Mouse (Mus musculus): Measurements from ENCODE around the gene Ubl5.
"Not testable (repeated sequence)": the region's sequence is repeated elsewhere in the genome, so short reads cannot be mapped to it uniquely, and the experiment has no call there.

Gene Ubl5

GRCm38 (mm10) chr9:20689403-20689802, 46.7 kb downstream of the Ubl5 start:
- in situ Hi-C loops (cut with MboI; ENCODE audit: unreplicated experiment in 2 of 2) = no loop called here

GRCm38 (mm10) chr9:20689913-20690312, 47.2 kb downstream of the Ubl5 start:
- in situ Hi-C loops (cut with MboI; ENCODE audit: unreplicated experiment in 2 of 2) = no loop called here

- in situ Hi-C loops (cut with MboI; ENCODE audit: unreplicated experiment in 2 of 2) = not testable (repeated sequence)
Observed at GRCm38 (mm10) chr9:20690449-20690848, 47.8 kb downstream of the Ubl5 start.

GRCm38 (mm10) chr9:20692863-20693262, 50.2 kb downstream of the Ubl5 start:
- in situ Hi-C loops (cut with MboI; ENCODE audit: unreplicated experiment in 2 of 2) = no loop called here

- in situ Hi-C loops (cut with MboI; ENCODE audit: unreplicated experiment in 2 of 2) = no loop called here
Observed at GRCm38 (mm10) chr9:20694721-20695235, 52.1 kb downstream of the Ubl5 start.

- in situ Hi-C loops (cut with MboI; ENCODE audit: unreplicated experiment in 2 of 2) = no loop called here
Observed at GRCm38 (mm10) chr9:20696107-20696712, 53.5 kb downstream of the Ubl5 start.

Measured in v-Abl transformed pro-B cells (cell line).